ENCODE assay signal across 20 mouse cellular contexts in the genomic region with DNA sequence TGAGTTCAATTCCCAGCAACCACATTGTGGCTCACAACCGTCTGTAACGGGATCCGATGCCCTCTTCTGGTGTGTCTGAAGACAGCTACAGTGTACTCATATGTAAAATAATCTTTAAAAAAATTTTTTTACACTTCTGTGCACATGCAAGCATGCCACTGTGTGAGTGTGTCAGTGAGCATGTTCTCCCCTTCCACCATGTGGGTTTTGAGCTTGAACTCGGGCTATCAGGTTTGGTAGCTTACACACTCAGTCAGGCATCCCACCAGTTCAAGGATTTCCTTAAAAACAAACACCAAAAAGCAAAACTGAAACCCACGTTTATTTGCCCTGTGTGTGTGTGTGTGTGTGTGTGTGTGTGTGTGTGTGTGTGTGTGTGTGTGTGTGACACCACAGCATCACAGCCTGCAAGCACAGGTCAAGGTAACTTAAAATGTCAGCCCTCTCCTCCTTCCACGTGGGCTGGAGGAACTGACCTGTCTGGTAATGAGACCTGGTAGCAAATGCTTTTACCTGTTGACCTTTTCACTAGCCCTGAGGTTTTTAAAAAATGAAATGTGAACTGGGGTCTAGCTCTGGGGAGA. TPM values are rescaled to one million over a fixed set of nuclear protein-coding genes. Genes with fewer than 3 reads are reported as not detected.
DNase-seq lines count a peak whose midpoint lies in the region; ATAC-seq and TF ChIP-seq lines count a peak whose summit lies in the region.
"Had no signal": no experiment of that assay in that cellular context is flagged by ENCODE, and none has a peak within 500 bp of the region (broad histone marks: within the 10 kb centered on the region; RNA-seq: fewer than 3 reads in every experiment).

No protein-coding gene starts in this region.

- no peak overlapping the region for H3K27ac ChIP-seq in left cerebral cortex, adult 2 months
- H3K27ac ChIP-seq in liver, postnatal 0 days (ENCODE audit: low read depth): no peak overlapping the region
- H3K27ac ChIP-seq in liver, embryonic 11.5 days (ENCODE audit: low read depth, low read length): no peak overlapping the region
- no peak overlapping the region for H3K27ac ChIP-seq in hindbrain, embryonic 10.5 days
- H3K27ac ChIP-seq: embryonic facial prominence, embryonic 10.5 days; embryonic facial prominence, embryonic 12.5 days; forebrain, embryonic 13.5 days; forebrain, embryonic 15.5 days had no signal

- TF ChIP-seq EP300 in liver, postnatal 0 days (IDR thresholded peaks at IDR 0.05; ENCODE audit: low read depth): no peak

- H3K9me3 ChIP-seq in liver, postnatal 0 days (ENCODE audit: low read length): no peaks in the 10 kb centered on the region
- H3K9me3 ChIP-seq in liver, embryonic 11.5 days (ENCODE audit: control insufficient read depth, low read length): no peaks in the 10 kb centered on the region
- H3K9me3 ChIP-seq in hindbrain, embryonic 10.5 days: no peaks in the 10 kb centered on the region
- H3K9me3 ChIP-seq: embryonic facial prominence, embryonic 10.5 days; embryonic facial prominence, embryonic 12.5 days; forebrain, embryonic 13.5 days; forebrain, embryonic 15.5 days; G1E had no signal

- no peak overlapping the region for H3K4me2 ChIP-seq in liver, postnatal 0 days (ENCODE audit: low read depth, low read length)
- H3K4me2 ChIP-seq in liver, embryonic 11.5 days: no peak overlapping the region
- H3K4me2 ChIP-seq: embryonic facial prominence, embryonic 12.5 days; forebrain, embryonic 13.5 days; forebrain, embryonic 15.5 days had no signal

- no peak overlapping the region for H3K9ac ChIP-seq in liver, postnatal 0 days (replicated peaks)
- no peak overlapping the region for H3K9ac ChIP-seq in liver, embryonic 11.5 days (ENCODE audit: low read depth, low read length)
- H3K9ac ChIP-seq: embryonic facial prominence, embryonic 12.5 days; forebrain, embryonic 13.5 days; forebrain, embryonic 15.5 days; forebrain, postnatal 0 days had no signal

- H3K36me3 ChIP-seq in liver, postnatal 0 days (replicated peaks; ENCODE audit: insufficient read depth, low read length): peaks cover 37% of the 10 kb centered on the region
- peaks cover 41% of the 10 kb centered on the region for H3K36me3 ChIP-seq in liver, embryonic 11.5 days (ENCODE audit: control insufficient read depth, insufficient read depth, low read length)
- H3K36me3 ChIP-seq in hindbrain, embryonic 10.5 days: peaks cover 53% of the 10 kb centered on the region

- peak; percentile 2 for TF ChIP-seq CTCF in left cerebral cortex, adult 2 months (IDR thresholded peaks at IDR 0.05)
- no peak for TF ChIP-seq CTCF in liver, postnatal 0 days (IDR thresholded peaks at IDR 0.05; ENCODE audit: low read depth)

- peaks cover 15% of the 10 kb centered on the region for H3K4me1 ChIP-seq in liver, postnatal 0 days (ENCODE audit: insufficient read depth)
- peaks cover 3% of the 10 kb centered on the region; the same call in 1 of the 2 replicates for H3K4me1 ChIP-seq in liver, embryonic 11.5 days (replicated peaks; ENCODE audit: control insufficient read depth, insufficient read depth, low read length)
- peaks cover 12% of the 10 kb centered on the region; the same call in 1 of the 2 replicates for H3K4me1 ChIP-seq in hindbrain, embryonic 10.5 days (replicated peaks)
- H3K4me1 ChIP-seq: forebrain, embryonic 13.5 days had no signal

- H3K27me3 ChIP-seq in liver, postnatal 0 days (ENCODE audit: insufficient read depth, low read length): no peaks in the 10 kb centered on the region
- no peaks in the 10 kb centered on the region for H3K27me3 ChIP-seq in liver, embryonic 11.5 days (replicated peaks; ENCODE audit: control insufficient read depth, insufficient read depth, low read length)
- no peaks in the 10 kb centered on the region for H3K27me3 ChIP-seq in hindbrain, embryonic 10.5 days (ENCODE audit: insufficient read depth, poor library complexity, severe bottlenecking)
- H3K27me3 ChIP-seq: embryonic facial prominence, embryonic 12.5 days; forebrain, embryonic 13.5 days; forebrain, embryonic 15.5 days; Patski had no signal

- intact Hi-C loops in left cerebral cortex, adult 2 months (cut with DNase I): no loop called here
- intact Hi-C loops in left cerebral cortex, postnatal 36 days (cut with DNase I): no loop called here

- WGBS in liver, postnatal 0 days (ENCODE audit: insufficient replicate concordance): 74% methylated on average over 6 of the region's 6 CpGs
- 84% methylated on average over 6 of the region's 6 CpGs for WGBS in liver, embryonic 11.5 days
- 90% methylated on average over 6 of the region's 6 CpGs for WGBS in hindbrain, embryonic 10.5 days

- no peak overlapping the region for H3K4me3 ChIP-seq in left cerebral cortex, adult 2 months
- H3K4me3 ChIP-seq in liver, postnatal 0 days (ENCODE audit: low read depth, low read length): no peak overlapping the region
- H3K4me3 ChIP-seq in liver, embryonic 11.5 days (ENCODE audit: low read depth, low read length): no peak overlapping the region
- H3K4me3 ChIP-seq in hindbrain, embryonic 10.5 days: no peak overlapping the region
- H3K4me3 ChIP-seq: embryonic facial prominence, embryonic 10.5 days; embryonic facial prominence, embryonic 12.5 days; forebrain, embryonic 13.5 days; forebrain, embryonic 15.5 days had no signal

- ATAC-seq in liver, postnatal 0 days: peak; percentile 16; the same call in 1 of the 2 replicates
- no peak for ATAC-seq in liver, embryonic 11.5 days (replicated peaks; ENCODE audit: low FRiP score)
- ATAC-seq: activated CD4-positive, CD25-positive, alpha-beta regulatory T cell, adult 4 months; forebrain, embryonic 13.5 days; forebrain, embryonic 15.5 days; forebrain, postnatal 0 days; Patski had no signal

- no peak for DNase-seq in left cerebral cortex, adult 2 months (ENCODE audit: extremely low spot score in 1 of 2, low spot score in 2 of 2)
- DNase-seq in left cerebral cortex, postnatal 36 days (ENCODE audit: low spot score in 2 of 2): no peak
- no peak for DNase-seq in liver, postnatal 0 days
- no peak for DNase-seq in liver, embryonic 11.5 days (ENCODE audit: low spot score)
- no peak for DNase-seq in hindbrain, embryonic 10.5 days (ENCODE audit: low spot score)
- DNase-seq: adrenal gland, adult 8-10 months; adrenal gland, postnatal 25 days; cerebellum, adult 11-12 months; cerebellum, adult 2 months; cerebellum, adult 9-10 months; cerebellum, postnatal 10 days; cerebellum, postnatal 25 days; forebrain, postnatal 0 days had no signal

RNA-seq across cellular contexts. Expression of a gene that starts 5.8 kb away (rescaled TPM):
- 10 to 100 TPM; 45.8 to 49.1 TPM for total RNA-seq in left cerebral cortex, adult 2 months (2021)
- 10 to 100 TPM; 48.6 to 48.9 TPM for total RNA-seq in left cerebral cortex, postnatal 36 days (2021)
- polyA plus RNA-seq in liver, postnatal 0 days (2015; fragmentation: Nextera tagmentation; extraction: Ambion mirVana): 11.3 and 13.9 TPM in 2 replicates
- polyA plus RNA-seq in liver, embryonic 11.5 days (2014; fragmentation: Nextera tagmentation; extraction: Ambion mirVana): 30.1 and 33.1 TPM in 2 replicates
- polyA plus RNA-seq in hindbrain, embryonic 10.5 days (2016; fragmentation: Nextera tagmentation; extraction: Ambion mirVana): 29.6 and 31.0 TPM in 2 replicates

RNA-seq across cellular contexts. Expression of a gene that starts 23.7 kb away (rescaled TPM):
- total RNA-seq in left cerebral cortex, adult 2 months (2021): 10 to 100 TPM; 49.5 to 51.1 TPM
- 10 to 100 TPM; 53.6 to 59.0 TPM for total RNA-seq in left cerebral cortex, postnatal 36 days (2021)
- 16.0 and 16.4 TPM in 2 replicates for polyA plus RNA-seq in liver, postnatal 0 days (2015; fragmentation: Nextera tagmentation; extraction: Ambion mirVana)
- polyA plus RNA-seq in liver, embryonic 11.5 days (2014; fragmentation: Nextera tagmentation; extraction: Ambion mirVana): 26.1 and 26.2 TPM in 2 replicates
- polyA plus RNA-seq in hindbrain, embryonic 10.5 days (2016; fragmentation: Nextera tagmentation; extraction: Ambion mirVana): 41.2 and 47.7 TPM in 2 replicates

RNA-seq across cellular contexts. Expression of a gene that starts 24.1 kb away (rescaled TPM):
- 10 to 100 TPM; 68.7 to 69.1 TPM for total RNA-seq in left cerebral cortex, adult 2 months (2021)
- 10 to 100 TPM; 64.3 to 70.6 TPM for total RNA-seq in left cerebral cortex, postnatal 36 days (2021)
- polyA plus RNA-seq in liver, postnatal 0 days (2015; fragmentation: Nextera tagmentation; extraction: Ambion mirVana): 58.0 and 60.5 TPM in 2 replicates
- 211 and 226 TPM in 2 replicates for polyA plus RNA-seq in liver, embryonic 11.5 days (2014; fragmentation: Nextera tagmentation; extraction: Ambion mirVana)
- 233 and 255 TPM in 2 replicates for polyA plus RNA-seq in hindbrain, embryonic 10.5 days (2016; fragmentation: Nextera tagmentation; extraction: Ambion mirVana)

RNA-seq across cellular contexts. Expression of a gene that starts 28.1 kb away (rescaled TPM):
- 1 to 10 TPM in 1 of 2 experiments, under 1 TPM in 1; 0.75 to 1.3 TPM for total RNA-seq in left cerebral cortex, adult 2 months (2021)
- total RNA-seq in left cerebral cortex, postnatal 36 days (2021): 1 to 10 TPM in 1 of 2 experiments, under 1 TPM in 1; 0.81 to 1.1 TPM
- 1.7 and 2.0 TPM in 2 replicates for polyA plus RNA-seq in liver, postnatal 0 days (2015; fragmentation: Nextera tagmentation; extraction: Ambion mirVana)
- 1.5 and 1.8 TPM in 2 replicates for polyA plus RNA-seq in liver, embryonic 11.5 days (2014; fragmentation: Nextera tagmentation; extraction: Ambion mirVana)
- polyA plus RNA-seq in hindbrain, embryonic 10.5 days (2016; fragmentation: Nextera tagmentation; extraction: Ambion mirVana): 1.9 and 2.6 TPM in 2 replicates
- total RNA-seq: G1E had no signal
- polyA plus RNA-seq: activated CD4-positive, CD25-positive, alpha-beta regulatory T cell, adult 4 months; G1E had no signal
